Mouse (Mus musculus) common myeloid progenitor, adult 5-6 weeks (primary cell): ENCODE results near the gene Lrrc46. TPM values are rescaled to one million over a fixed set of nuclear protein-coding genes. Genes with fewer than 3 reads are reported as not detected.

Source experiments
- ATAC-seq: replicated peaks from 2 replicates; pipeline ENCODE4 v1.8.0; 2016; ENCODE audit warnings: low read depth, mild to moderate bottlenecking, moderate TSS enrichment, inconsistent platforms; ENCODE audit not compliant: poor library complexity, severe bottlenecking
- total RNA-seq: library from RNA; stranded (forward); fragments of 200-1000, 187-1606 nt; gene quantifications from 2 replicates; pipeline ENCODE4 v1.2.3, GENCODE M21; 2017

Lrrc46 gene
- total RNA-seq, result 0.64 and 2.0 TPM in 2 replicates

DNA sequence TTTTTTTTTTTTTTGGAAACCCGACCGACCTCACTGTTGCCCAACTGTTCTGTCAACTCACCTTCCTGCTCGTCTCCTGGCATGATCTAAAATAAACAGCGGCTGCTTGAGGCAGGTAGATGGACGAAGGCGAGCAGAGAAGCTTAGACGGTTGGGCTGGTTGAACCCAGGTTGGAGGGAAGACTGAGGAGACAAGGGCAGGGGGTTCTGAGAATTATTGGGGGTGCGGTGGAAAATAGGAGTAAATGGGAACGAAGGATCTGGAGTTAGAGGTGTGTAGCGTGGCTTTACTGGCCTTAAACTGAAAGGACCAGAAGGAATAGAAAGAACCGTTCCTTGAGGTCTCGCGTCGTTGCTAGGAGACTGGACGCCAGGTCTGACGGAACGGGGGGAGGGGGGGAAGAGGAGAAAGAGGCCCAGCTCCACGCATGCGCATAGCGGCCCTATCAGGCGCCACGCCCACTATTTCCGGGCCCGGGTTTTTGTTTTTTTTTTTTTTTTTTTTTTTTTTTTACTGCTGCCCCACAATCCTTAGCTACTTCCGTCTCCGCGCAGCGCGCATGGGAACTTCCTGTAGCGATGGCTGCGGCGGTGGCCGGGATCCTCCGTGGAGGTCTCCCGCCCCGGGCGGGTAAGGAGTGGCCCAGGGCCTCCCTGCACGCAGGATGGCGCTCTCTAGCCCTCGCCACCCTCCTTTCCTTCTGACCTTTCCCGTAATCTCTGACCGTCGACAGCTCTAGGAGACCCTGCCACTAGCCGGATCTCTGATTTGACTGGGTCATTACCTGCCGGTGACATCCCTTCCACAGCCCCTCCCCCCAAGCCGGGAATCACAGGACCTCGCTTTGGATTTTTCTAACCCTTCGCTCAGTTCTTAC lies at the start of gene Lrrc46, which contains the start of gene Mrpl10:
Gene Lrrc46, minus strand, starts transcription at position 386 of the 878 bp plus-strand sequence.
Gene Mrpl10, plus strand, starts transcription at position 539 of the 878 bp plus-strand sequence.
- ATAC-seq, result peak; percentile 90

- no peak for ATAC-seq
Observed at GRCm38 (mm10) chr11:97086365-97086764, 45.2 kb upstream of the Lrrc46 start.

- no peak for ATAC-seq
Observed at GRCm38 (mm10) chr11:97084821-97085505, 43.8 kb upstream of the Lrrc46 start.

- ATAC-seq, result 0 out of 2 replicates have a peak, but pooled peaks have one; percentile 13
Observed at GRCm38 (mm10) chr11:97083401-97084140, 42.4 kb upstream of the Lrrc46 start.

- peak; percentile 70 for ATAC-seq
Observed at GRCm38 (mm10) chr11:97082977-97083376, 41.8 kb upstream of the Lrrc46 start.

DNA sequence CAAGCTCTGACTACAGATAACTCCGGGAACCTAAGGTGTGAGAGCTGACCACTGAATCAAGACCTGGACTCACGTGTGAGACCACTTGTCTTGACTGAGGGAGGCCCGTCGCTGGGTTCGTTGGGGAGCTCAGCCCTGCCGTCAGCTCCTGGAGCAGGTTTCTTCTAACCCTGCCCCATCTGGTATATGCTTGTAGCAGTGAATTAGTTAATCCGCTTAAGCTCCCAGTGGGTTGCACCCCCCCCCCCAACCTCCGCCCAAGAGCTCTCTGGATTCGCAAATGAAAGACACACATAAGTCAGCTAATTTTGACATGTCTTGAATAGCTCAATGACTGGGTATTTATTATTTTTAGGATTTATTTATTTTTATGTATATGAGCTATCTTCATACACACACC lies 39.1 kb upstream of the Lrrc46 start:
- no peak for ATAC-seq

DNA sequence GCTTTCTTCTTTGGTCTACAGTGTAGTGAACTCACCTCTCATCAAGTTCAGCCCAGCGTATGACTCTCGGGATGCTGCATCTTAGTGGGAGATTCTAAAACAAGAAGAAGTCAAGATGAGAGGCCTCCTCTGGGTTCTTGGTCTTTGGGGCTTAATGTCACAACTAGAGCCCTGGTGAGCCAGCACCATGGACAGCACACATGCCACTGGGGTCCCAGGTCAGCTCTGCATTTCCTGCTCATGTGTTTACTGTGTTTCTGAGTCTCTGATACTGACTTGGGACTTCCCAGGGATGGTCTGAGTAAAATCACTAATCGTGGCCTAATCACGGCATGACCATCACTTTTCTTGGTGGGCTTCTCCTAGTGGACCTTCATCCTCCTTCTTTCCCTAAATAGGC lies 37.5 kb upstream of the Lrrc46 start:
- peak; percentile 40; the same call in 1 of the 2 replicates for ATAC-seq

DNA sequence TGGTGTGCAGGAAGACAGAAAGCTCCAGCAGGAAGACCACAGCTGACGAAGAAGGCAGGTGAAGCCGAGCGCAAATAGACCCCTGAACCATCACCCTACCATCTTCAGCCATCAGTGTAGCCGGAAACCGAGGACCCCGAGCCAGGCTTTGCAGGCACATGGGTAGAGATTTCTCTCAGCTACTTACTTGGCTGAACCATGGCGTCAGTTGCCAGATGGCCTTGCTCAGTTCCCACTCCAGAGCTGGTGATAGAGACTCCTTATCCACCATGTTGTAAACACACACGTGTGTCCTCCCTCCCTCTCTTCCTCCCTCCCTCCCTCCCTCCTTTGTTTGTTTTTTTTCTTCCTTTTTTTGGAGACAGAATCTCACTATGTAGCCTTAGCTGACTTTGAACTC lies 33.0 kb upstream of the Lrrc46 start:
- no peak for ATAC-seq

DNA sequence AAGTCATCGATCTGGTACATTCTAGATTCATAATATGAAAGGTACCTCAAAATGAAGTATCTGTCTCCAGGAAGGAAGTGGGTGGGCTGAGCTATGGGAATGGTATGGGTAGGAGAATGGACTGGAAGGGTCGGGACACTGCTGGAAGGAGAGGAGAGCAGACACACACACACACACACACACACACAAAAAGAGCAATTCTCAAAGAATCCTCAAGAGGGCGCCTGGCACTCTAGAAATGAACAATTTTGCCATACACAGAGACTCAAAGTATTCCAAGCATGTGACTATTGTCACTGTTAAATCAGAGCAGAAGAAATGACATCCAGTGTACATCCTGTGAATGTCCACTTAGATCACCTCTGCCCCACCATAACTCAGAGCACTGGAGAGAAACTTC lies 31.3 kb upstream of the Lrrc46 start:
- peak; percentile 68 for ATAC-seq

- no peak for ATAC-seq
Observed at GRCm38 (mm10) chr11:97071129-97071528, 29.9 kb upstream of the Lrrc46 start.

GRCm38 (mm10) chr11:97069770-97070169 lies 28.6 kb upstream of the Lrrc46 start:
- ATAC-seq, result no peak

DNA sequence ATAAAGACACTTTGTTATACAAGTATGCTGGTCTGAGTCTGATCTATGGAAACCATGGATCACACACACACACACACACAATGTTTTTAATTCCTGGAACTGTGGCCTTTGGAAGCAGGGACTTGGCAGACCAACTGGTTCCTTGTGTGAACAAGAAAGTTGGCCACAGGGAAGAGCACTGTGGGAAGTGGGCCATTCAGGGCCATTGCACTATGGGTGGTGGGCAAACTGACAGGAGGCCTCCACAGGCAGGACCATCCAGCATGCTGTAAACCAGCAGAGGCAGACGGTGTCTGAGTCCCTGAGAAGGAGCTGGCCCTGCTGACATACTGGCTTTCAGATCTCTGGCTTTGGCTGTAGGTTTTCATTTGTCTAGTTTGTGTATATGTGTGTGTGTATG lies 28.1 kb upstream of the Lrrc46 start:
- no peak for ATAC-seq

GRCm38 (mm10) chr11:97066656-97067360 lies 25.6 kb upstream of the Lrrc46 start:
- ATAC-seq, result no peak

GRCm38 (mm10) chr11:97065538-97066295 lies 24.5 kb upstream of the Lrrc46 start:
- ATAC-seq, result no peak

- no peak for ATAC-seq
Observed at GRCm38 (mm10) chr11:97063921-97064295, 22.7 kb upstream of the Lrrc46 start.

- ATAC-seq, result no peak
Observed at GRCm38 (mm10) chr11:97063274-97063920, 22.2 kb upstream of the Lrrc46 start.

DNA sequence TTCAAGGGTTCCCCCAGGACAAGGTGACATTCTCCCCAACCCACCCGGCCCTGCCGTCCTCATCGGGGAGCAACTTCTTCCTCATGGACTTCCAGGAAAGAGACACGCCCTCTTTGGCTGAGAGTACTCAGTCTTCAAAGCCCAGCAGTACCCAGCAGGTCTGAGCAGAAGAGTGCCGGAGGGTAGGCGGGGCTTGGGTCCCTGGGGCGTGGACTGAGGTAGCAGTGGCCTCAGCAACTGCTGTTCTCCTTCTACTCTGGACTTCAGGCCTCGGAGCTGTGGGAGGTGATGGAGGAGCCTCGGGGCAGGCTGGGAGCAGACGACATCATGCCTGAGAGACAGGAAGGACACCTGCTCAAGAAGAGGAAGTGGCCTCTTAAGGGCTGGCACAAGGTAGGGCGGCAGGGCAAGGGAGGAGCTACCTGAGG lies 11.0 kb upstream of the Lrrc46 start:
- peak; percentile 23; the same call in 1 of the 2 replicates for ATAC-seq

GRCm38 (mm10) chr11:97050944-97051586 lies 9.9 kb upstream of the Lrrc46 start:
- no peak for ATAC-seq
